Mouse (Mus musculus) yolk sac, embryonic 10.5 days (tissue): ENCODE data around the gene Rheb.
"Not testable (repeated sequence)": the region's sequence is repeated elsewhere in the genome, so short reads cannot be mapped to it uniquely, and the experiment has no call there.

ENCODE experiments used
- DNase-seq: peaks from one replicate; pipeline ENCODE4 v3.0.0-alpha.2; 2017; ENCODE audit warnings: low spot score

The Rheb gene

GRCm38 (mm10) chr5:24841662-24842273 is 656 bp downstream of the Rheb start:
- DNase-seq = no peak

- no peak for DNase-seq
Measured at GRCm38 (mm10) chr5:24840975-24841431, 1.4 kb downstream of the Rheb start.

- DNase-seq = no peak
Measured at GRCm38 (mm10) chr5:24834491-24834890, 7.9 kb downstream of the Rheb start.

GRCm38 (mm10) chr5:24831912-24832311 is 10.5 kb downstream of the Rheb start:
- no peak for DNase-seq

GRCm38 (mm10) chr5:24828446-24828845 is 14.0 kb downstream of the Rheb start:
- no peak for DNase-seq

- DNase-seq = no peak
Measured at GRCm38 (mm10) chr5:24827173-24827572, 15.3 kb downstream of the Rheb start.

- no peak for DNase-seq
Measured at GRCm38 (mm10) chr5:24826056-24826770, 16.2 kb downstream of the Rheb start.

- DNase-seq = no peak
Measured at GRCm38 (mm10) chr5:24825365-24826055, 16.9 kb downstream of the Rheb start.

GRCm38 (mm10) chr5:24823864-24824405 is 18.5 kb downstream of the Rheb start:
- DNase-seq = no peak

GRCm38 (mm10) chr5:24822781-24823180 is 19.6 kb downstream of the Rheb start:
- no peak for DNase-seq

- not testable (repeated sequence) for DNase-seq
Measured at GRCm38 (mm10) chr5:24822231-24822630, 20.2 kb downstream of the Rheb start.

GRCm38 (mm10) chr5:24821403-24821841 is 21.0 kb downstream of the Rheb start:
- DNase-seq = no peak

- DNase-seq = no peak
Measured at GRCm38 (mm10) chr5:24820627-24821026, 21.8 kb downstream of the Rheb start.

GRCm38 (mm10) chr5:24817191-24817590 is 25.2 kb downstream of the Rheb start:
- DNase-seq = no peak

GRCm38 (mm10) chr5:24813946-24814345 is 28.5 kb downstream of the Rheb start:
- DNase-seq = no peak

- DNase-seq = no peak
Measured at GRCm38 (mm10) chr5:24813005-24813404, 29.4 kb downstream of the Rheb start.

- no peak for DNase-seq
Measured at GRCm38 (mm10) chr5:24805222-24805621, 37.2 kb downstream of the Rheb start.

GRCm38 (mm10) chr5:24804661-24805060 is 37.8 kb downstream of the Rheb start:
- no peak for DNase-seq

GRCm38 (mm10) chr5:24801841-24802624 is 40.4 kb downstream of the Rheb start:
- DNase-seq = no peak

GRCm38 (mm10) chr5:24800416-24800815 is 42.0 kb downstream of the Rheb start:
- DNase-seq = no peak

GRCm38 (mm10) chr5:24798639-24799038 is 43.8 kb downstream of the Rheb start:
- DNase-seq = no peak

- DNase-seq = no peak
Measured at GRCm38 (mm10) chr5:24797858-24798257, 44.6 kb downstream of the Rheb start.
